33 mouse cellular contexts compared by ENCODE assay signal in the genomic region with DNA sequence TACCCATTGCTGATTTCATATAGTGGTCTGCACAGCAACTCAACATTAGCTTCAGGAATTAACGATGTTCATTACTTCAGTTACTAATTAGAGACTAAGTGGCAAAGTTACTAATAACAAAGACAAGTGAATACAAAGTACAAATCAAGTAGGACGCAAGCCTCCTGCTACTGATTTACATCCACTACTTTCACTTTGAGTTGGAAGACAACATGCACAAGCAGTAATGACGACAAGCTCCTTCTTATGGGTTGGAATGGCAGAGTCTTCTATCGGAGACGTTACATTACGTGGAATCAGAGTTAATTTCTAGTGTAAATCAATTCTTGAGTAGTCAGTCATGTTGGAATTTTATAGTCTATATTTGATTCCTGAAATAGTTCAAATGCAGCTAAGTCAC.
"Had no signal": no experiment of that assay in that cellular context is flagged by ENCODE, and none has a peak within 500 bp of the region (broad histone marks: within the 10 kb centered on the region; RNA-seq: fewer than 3 reads in every experiment).

No protein-coding gene starts in this region.

- H3K27me3 ChIP-seq: heart, embryonic 12.5 days; heart, embryonic 13.5 days; heart, embryonic 15.5 days; hindbrain, embryonic 12.5 days; hindbrain, embryonic 13.5 days; hindbrain, embryonic 15.5 days; intestine, embryonic 15.5 days; kidney, embryonic 15.5 days had no signal

- H3K4me2 ChIP-seq: heart, embryonic 11.5 days; heart, embryonic 12.5 days; heart, embryonic 13.5 days; heart, embryonic 15.5 days; hindbrain, embryonic 12.5 days; hindbrain, embryonic 13.5 days; hindbrain, embryonic 14.5 days; hindbrain, embryonic 15.5 days; intestine, embryonic 15.5 days; kidney, embryonic 15.5 days had no signal

- H3K36me3 ChIP-seq: heart, embryonic 10.5 days; heart, embryonic 12.5 days; heart, embryonic 15.5 days; hindbrain, embryonic 10.5 days; hindbrain, embryonic 12.5 days; hindbrain, embryonic 13.5 days; hindbrain, embryonic 15.5 days; intestine, embryonic 15.5 days; kidney, embryonic 15.5 days had no signal

- H3K4me3 ChIP-seq: heart, embryonic 10.5 days; heart, embryonic 12.5 days; heart, embryonic 13.5 days; heart, embryonic 15.5 days; hindbrain, embryonic 10.5 days; hindbrain, embryonic 12.5 days; hindbrain, embryonic 13.5 days; hindbrain, embryonic 15.5 days; intestine, embryonic 15.5 days; kidney, embryonic 15.5 days; left cerebral cortex, adult 2 months had no signal

- ATAC-seq: hindbrain, embryonic 16.5 days; hindbrain, postnatal 0 days; intestine, embryonic 15.5 days; intestine, embryonic 16.5 days; intestine, postnatal 0 days had no signal

- H3K9me3 ChIP-seq: heart, embryonic 10.5 days; heart, embryonic 12.5 days; heart, embryonic 13.5 days; heart, embryonic 15.5 days; hindbrain, embryonic 10.5 days; hindbrain, embryonic 12.5 days; hindbrain, embryonic 13.5 days; hindbrain, embryonic 15.5 days; intestine, embryonic 15.5 days; kidney, embryonic 15.5 days had no signal

- H3K4me1 ChIP-seq: heart, embryonic 10.5 days; heart, embryonic 12.5 days; heart, embryonic 13.5 days; heart, embryonic 15.5 days; hindbrain, embryonic 10.5 days; hindbrain, embryonic 12.5 days; hindbrain, embryonic 13.5 days; hindbrain, embryonic 15.5 days; intestine, embryonic 15.5 days; kidney, embryonic 15.5 days had no signal

- DNase-seq: heart, postnatal 10 days; heart, postnatal 14 days; heart, postnatal 36 days; heart, postnatal 4 days; kidney, adult 11 months; kidney, adult 18-20 months; kidney, adult 2 months; kidney, adult 8-10 months; kidney, adult 9 months; kidney, postnatal 10 days; kidney, postnatal 14 days; kidney, postnatal 25 days; kidney, postnatal 36 days; kidney, postnatal 4 days; layer of hippocampus, postnatal 36 days had no signal

- H3K27ac ChIP-seq: heart, embryonic 10.5 days; heart, embryonic 13.5 days; heart, embryonic 15.5 days; hindbrain, embryonic 10.5 days; hindbrain, embryonic 12.5 days; hindbrain, embryonic 13.5 days; hindbrain, embryonic 14.5 days; hindbrain, embryonic 15.5 days; hindbrain, postnatal 0 days; intestine, embryonic 15.5 days; kidney, embryonic 15.5 days; kidney, postnatal 0 days; left cerebral cortex, adult 2 months had no signal

- H3K9ac ChIP-seq: heart, embryonic 12.5 days; heart, embryonic 13.5 days; heart, embryonic 15.5 days; hindbrain, embryonic 12.5 days; hindbrain, embryonic 13.5 days; hindbrain, embryonic 14.5 days; hindbrain, embryonic 15.5 days; intestine, embryonic 15.5 days; kidney, embryonic 15.5 days had no signal
